Comparison of ENCODE assay signal across 14 mouse cellular contexts in genomic region chr3:78574807-78575206, GRCm38 (mm10).
"Had no signal": no experiment of that assay in that cellular context is flagged by ENCODE, and none has a peak within 500 bp of the region (broad histone marks: within the 10 kb centered on the region; RNA-seq: fewer than 3 reads in every experiment).

No protein-coding gene starts in this region.

- DNase-seq: left cerebral cortex, postnatal 4 days; lung, adult 2 months; lung, postnatal 36 days; right cerebral cortex, postnatal 4 days; spleen, adult 18-20 months; thymus, adult 18-20 months; thymus, postnatal 14 days had no signal

- H3K4me3 ChIP-seq: liver, embryonic 15.5 days; midbrain, embryonic 13.5 days; myocyte; neural tube, embryonic 15.5 days had no signal

- H3K9me3 ChIP-seq: liver, embryonic 15.5 days; neural tube, embryonic 15.5 days had no signal

- H3K4me1 ChIP-seq: liver, embryonic 15.5 days; neural tube, embryonic 15.5 days had no signal

- H3K27ac ChIP-seq: hindbrain, postnatal 0 days; liver, embryonic 15.5 days; midbrain, embryonic 13.5 days; neural tube, embryonic 15.5 days had no signal

- H3K27me3 ChIP-seq: liver, embryonic 15.5 days; midbrain, embryonic 13.5 days; neural tube, embryonic 15.5 days had no signal

- H3K9ac ChIP-seq: liver, embryonic 15.5 days; midbrain, embryonic 13.5 days; neural tube, embryonic 15.5 days had no signal

- ATAC-seq: hindbrain, postnatal 0 days; lung, postnatal 0 days; midbrain, embryonic 13.5 days had no signal

- H3K36me3 ChIP-seq: liver, embryonic 15.5 days; midbrain, embryonic 13.5 days; neural tube, embryonic 15.5 days had no signal

- H3K4me2 ChIP-seq: liver, embryonic 11.5 days; liver, embryonic 15.5 days; midbrain, embryonic 13.5 days; neural tube, embryonic 15.5 days had no signal
